Mouse (Mus musculus): ENCODE results near the gene Dap. TPM values are rescaled to one million over a fixed set of nuclear protein-coding genes. Genes with fewer than 3 reads are reported as not detected.
A peak's percentile ranks its signal among the peaks of the same experiment; 100 is the strongest.

The Dap gene
- total RNA-seq, 2 experiments from 2014 or later: 22.5 to 28.4 TPM

GRCm38 (mm10) chr15:31257329-31257728 lies 33.2 kb downstream of the Dap start:
- no peak for DNase-seq
- intact Hi-C loops (cut with DNase I; ENCODE audit: low total_unique reads): no loop called here

- intact Hi-C loops (cut with DNase I; ENCODE audit: low total_unique reads): no loop called here
- DNase-seq: no peak
Measured at GRCm38 (mm10) chr15:31258029-31258692, 34.0 kb downstream of the Dap start.

- intact Hi-C loops (cut with DNase I; ENCODE audit: low total_unique reads): no loop called here
- DNase-seq: no peak
Measured at GRCm38 (mm10) chr15:31258693-31259439, 34.8 kb downstream of the Dap start.

GRCm38 (mm10) chr15:31261094-31261493 lies 37.0 kb downstream of the Dap start:
- intact Hi-C loops (cut with DNase I; ENCODE audit: low total_unique reads): loop anchor here (5.0 kb wide), 1 partner anchor 334 kb away; no protein-coding TSS in a partner anchor
- DNase-seq: no peak

GRCm38 (mm10) chr15:31262361-31262760 lies 38.2 kb downstream of the Dap start:
- intact Hi-C loops (cut with DNase I; ENCODE audit: low total_unique reads): loop anchor here (5.0 kb wide), 1 partner anchor 335 kb away; no protein-coding TSS in a partner anchor
- no peak for DNase-seq

GRCm38 (mm10) chr15:31264827-31265226 lies 40.7 kb downstream of the Dap start:
- intact Hi-C loops (cut with DNase I; ENCODE audit: low total_unique reads): loop anchor here (5.0 kb wide), 1 partner anchor 338 kb away; no protein-coding TSS in a partner anchor
- DNase-seq: peak; percentile 84

- intact Hi-C loops (cut with DNase I; ENCODE audit: low total_unique reads): no loop called here
Measured at GRCm38 (mm10) chr15:31265404-31265803, 41.3 kb downstream of the Dap start.

GRCm38 (mm10) chr15:31265845-31266244 lies 41.7 kb downstream of the Dap start:
- DNase-seq: peak; percentile 21
- intact Hi-C loops (cut with DNase I; ENCODE audit: low total_unique reads): no loop called here

More at GRCm38 (mm10) chr15:31265404-31265803, 41.3 kb downstream of the Dap start:
- DNase-seq: no peak

GRCm38 (mm10) chr15:31268148-31268547 lies 44.0 kb downstream of the Dap start:
- no peak for DNase-seq
- intact Hi-C loops (cut with DNase I; ENCODE audit: low total_unique reads): no loop called here

- intact Hi-C loops (cut with DNase I; ENCODE audit: low total_unique reads): no loop called here
- DNase-seq: no peak
Measured at GRCm38 (mm10) chr15:31269558-31269957, 45.4 kb downstream of the Dap start.

GRCm38 (mm10) chr15:31272695-31273094 lies 48.6 kb downstream of the Dap start:
- intact Hi-C loops (cut with DNase I; ENCODE audit: low total_unique reads): no loop called here

GRCm38 (mm10) chr15:31273509-31273908 lies 49.4 kb downstream of the Dap start:
- intact Hi-C loops (cut with DNase I; ENCODE audit: low total_unique reads): no loop called here
- no peak for DNase-seq

More at GRCm38 (mm10) chr15:31272695-31273094, 48.6 kb downstream of the Dap start:
- no peak for DNase-seq

- no peak for DNase-seq
- intact Hi-C loops (cut with DNase I; ENCODE audit: low total_unique reads): no loop called here
Measured at GRCm38 (mm10) chr15:31278090-31278489, 54.0 kb downstream of the Dap start.

- intact Hi-C loops (cut with DNase I; ENCODE audit: low total_unique reads): no loop called here
- DNase-seq: no peak
Measured at GRCm38 (mm10) chr15:31279120-31279519, 55.0 kb downstream of the Dap start.

GRCm38 (mm10) chr15:31279577-31280004 lies 55.5 kb downstream of the Dap start:
- DNase-seq: no peak
- intact Hi-C loops (cut with DNase I; ENCODE audit: low total_unique reads): no loop called here

- DNase-seq: no peak
- intact Hi-C loops (cut with DNase I; ENCODE audit: low total_unique reads): no loop called here
Measured at GRCm38 (mm10) chr15:31280059-31280458, 55.9 kb downstream of the Dap start.

- no peak for DNase-seq
- intact Hi-C loops (cut with DNase I; ENCODE audit: low total_unique reads): no loop called here
Measured at GRCm38 (mm10) chr15:31280683-31281082, 56.6 kb downstream of the Dap start.

- no peak for DNase-seq
- intact Hi-C loops (cut with DNase I; ENCODE audit: low total_unique reads): no loop called here
Measured at GRCm38 (mm10) chr15:31281830-31282229, 57.7 kb downstream of the Dap start.

- intact Hi-C loops (cut with DNase I; ENCODE audit: low total_unique reads): no loop called here
- no peak for DNase-seq
Measured at GRCm38 (mm10) chr15:31282353-31282752, 58.2 kb downstream of the Dap start.

- no peak for DNase-seq
- intact Hi-C loops (cut with DNase I; ENCODE audit: low total_unique reads): no loop called here
Measured at GRCm38 (mm10) chr15:31284142-31284541, 60.0 kb downstream of the Dap start.
